15 mouse cellular contexts compared by ENCODE assay signal in the genomic region with DNA sequence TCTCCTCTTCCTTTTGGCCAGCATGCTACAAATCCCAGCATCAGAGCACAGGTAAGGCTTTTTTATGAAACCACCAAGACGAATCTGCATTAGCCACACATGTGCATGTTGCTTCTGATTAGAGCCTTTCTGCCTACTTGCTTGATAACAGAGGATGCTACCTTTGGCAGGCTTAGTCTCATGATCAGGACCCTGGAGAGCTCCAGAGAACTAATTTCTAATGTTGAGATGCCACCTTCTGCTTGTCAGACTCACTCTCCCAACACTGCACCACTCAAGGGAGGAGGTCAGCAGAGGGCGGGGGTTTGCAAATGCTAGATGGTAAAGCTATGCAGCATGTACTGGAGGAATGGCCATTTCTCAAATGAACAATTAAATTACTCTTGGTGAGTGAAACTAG.
A peak's percentile ranks its signal among the peaks of the same experiment; 100 is the strongest.
DNase-seq lines count a peak whose midpoint lies in the region; ATAC-seq lines count a peak whose summit lies in the region.
"Had no signal": no experiment of that assay in that cellular context is flagged by ENCODE, and none has a peak within 500 bp of the region (broad histone marks: within the 10 kb centered on the region; RNA-seq: fewer than 3 reads in every experiment).

No protein-coding gene starts in this region.

- peak; percentile 52 for DNase-seq in intestine, embryonic 14.5 days (ENCODE audit: low spot score)
- peak; percentile 19 for DNase-seq in 416B (ENCODE audit: low read depth)
- peak; percentile 16 for DNase-seq in Muller cell, postnatal 12 days (ENCODE audit: inconsistent ontology term)
- peak; percentile 12 for DNase-seq in embryo, embryonic 9.5 days (ENCODE audit: extremely low spot score)
- no peak for DNase-seq in left cerebral cortex, adult 8-10 months (ENCODE audit: low spot score in 2 of 2)
- no peak for DNase-seq in cerebellum, postnatal 25 days
- DNase-seq: cerebellum, adult 9-11 months; right cerebral cortex, postnatal 25 days; thymus, postnatal 4 days had no signal

- H3K4me2 ChIP-seq in intestine, embryonic 14.5 days (ENCODE audit: low read length) = no peak overlapping the region
- no peak overlapping the region for H3K4me2 ChIP-seq in intestine, embryonic 15.5 days (replicated peaks)
- H3K4me2 ChIP-seq: hindbrain, embryonic 12.5 days; limb, embryonic 15.5 days; midbrain, embryonic 15.5 days; stomach, embryonic 15.5 days had no signal

- H3K9me3 ChIP-seq in intestine, embryonic 14.5 days (ENCODE audit: control insufficient read depth, low read length) = no peaks in the 10 kb centered on the region
- no peaks in the 10 kb centered on the region for H3K9me3 ChIP-seq in intestine, embryonic 15.5 days
- H3K9me3 ChIP-seq: hindbrain, embryonic 12.5 days; limb, embryonic 15.5 days; midbrain, embryonic 15.5 days; stomach, embryonic 15.5 days had no signal

- H3K27me3 ChIP-seq in intestine, embryonic 14.5 days (replicated peaks; ENCODE audit: control insufficient read depth, insufficient read depth, low read length) = no peaks in the 10 kb centered on the region
- no peaks in the 10 kb centered on the region for H3K27me3 ChIP-seq in intestine, embryonic 15.5 days (replicated peaks)
- H3K27me3 ChIP-seq: hindbrain, embryonic 12.5 days; limb, embryonic 15.5 days; midbrain, embryonic 15.5 days; stomach, embryonic 15.5 days had no signal

- no peaks in the 10 kb centered on the region for H3K36me3 ChIP-seq in intestine, embryonic 14.5 days (ENCODE audit: control insufficient read depth, insufficient read depth, low read length)
- no peaks in the 10 kb centered on the region for H3K36me3 ChIP-seq in intestine, embryonic 15.5 days
- H3K36me3 ChIP-seq: hindbrain, embryonic 12.5 days; limb, embryonic 15.5 days; midbrain, embryonic 15.5 days; stomach, embryonic 15.5 days had no signal

- no peaks in the 10 kb centered on the region for H3K4me1 ChIP-seq in intestine, embryonic 14.5 days (replicated peaks; ENCODE audit: control insufficient read depth, insufficient read depth, low read length)
- no peaks in the 10 kb centered on the region for H3K4me1 ChIP-seq in intestine, embryonic 15.5 days (replicated peaks)
- H3K4me1 ChIP-seq: hindbrain, embryonic 12.5 days; limb, embryonic 15.5 days; midbrain, embryonic 15.5 days; stomach, embryonic 15.5 days had no signal

- WGBS in intestine, embryonic 14.5 days = 47% methylated on average over 2 of the region's 2 CpGs
- 48% methylated on average over 2 of the region's 2 CpGs for WGBS in intestine, embryonic 15.5 days

- ATAC-seq in intestine, embryonic 14.5 days (replicated peaks; ENCODE audit: low FRiP score, low TSS enrichment, low read depth) = no peak
- no peak for ATAC-seq in intestine, embryonic 15.5 days
- ATAC-seq: lung, postnatal 0 days; midbrain, embryonic 15.5 days had no signal

- no peak overlapping the region for H3K4me3 ChIP-seq in intestine, embryonic 14.5 days (ENCODE audit: low read depth, low read length)
- H3K4me3 ChIP-seq in intestine, embryonic 15.5 days (replicated peaks) = no peak overlapping the region
- H3K4me3 ChIP-seq: hindbrain, embryonic 12.5 days; limb, embryonic 15.5 days; midbrain, embryonic 15.5 days; stomach, embryonic 15.5 days had no signal

- no peak overlapping the region for H3K27ac ChIP-seq in intestine, embryonic 14.5 days (ENCODE audit: low read depth)
- H3K27ac ChIP-seq in intestine, embryonic 15.5 days = no peak overlapping the region
- H3K27ac ChIP-seq: hindbrain, embryonic 12.5 days; limb, embryonic 15.5 days; midbrain, embryonic 15.5 days; stomach, embryonic 15.5 days had no signal

- no peak overlapping the region for H3K9ac ChIP-seq in intestine, embryonic 14.5 days (ENCODE audit: low read length)
- H3K9ac ChIP-seq in intestine, embryonic 15.5 days = no peak overlapping the region
- H3K9ac ChIP-seq: hindbrain, embryonic 12.5 days; limb, embryonic 15.5 days; midbrain, embryonic 15.5 days; stomach, embryonic 15.5 days had no signal

Comparison
In these comparisons a context has a peak if more than half of its experiments do, and no peak if none do; other contexts are left out.
1. DNase-seq: peak in intestine, embryonic 14.5 days (single experiment), 416B (single experiment), Muller cell, postnatal 12 days (single experiment) and embryo, embryonic 9.5 days (single experiment); none in left cerebral cortex, adult 8-10 months (0 of 2) and cerebellum, postnatal 25 days (0 of 2).